Mouse (Mus musculus): ENCODE data around the gene Senp7.

The Senp7 gene

DNA sequence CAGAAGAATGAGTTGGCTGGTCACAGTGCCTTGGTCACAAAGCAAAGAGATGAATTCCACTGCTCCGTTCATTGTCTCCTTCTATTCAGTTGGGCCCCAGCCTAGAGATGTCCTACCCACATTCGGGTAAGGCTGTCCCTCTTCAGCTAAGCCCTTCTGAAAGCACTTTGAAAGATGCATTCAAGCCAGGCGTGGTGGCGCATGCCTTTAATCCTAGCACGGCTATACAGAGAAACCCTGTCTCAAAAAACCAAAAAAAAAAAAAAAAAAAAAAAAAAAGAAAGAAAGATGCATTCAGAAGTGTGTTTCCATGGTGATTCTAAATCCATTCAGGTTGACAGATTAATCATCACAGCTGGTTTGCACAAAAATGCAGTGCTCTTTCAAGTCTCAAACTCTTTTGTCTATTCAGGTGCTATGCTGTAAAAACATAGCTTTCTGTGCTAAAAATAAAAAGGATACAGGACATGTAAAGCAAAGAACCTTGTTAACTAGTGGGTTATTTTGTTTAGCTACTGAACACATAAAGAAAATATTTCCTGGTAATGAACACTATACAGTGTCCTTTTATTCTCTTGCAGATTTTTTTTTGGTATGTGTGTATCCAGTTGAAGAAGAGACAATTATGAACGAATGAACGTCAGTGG lies 8.9 kb downstream of the Senp7 start:
- TF ChIP-seq GATA4 (IDR thresholded peaks at IDR 0.05; ENCODE audit: insufficient replicate concordance, low read length), result no peak

DNA sequence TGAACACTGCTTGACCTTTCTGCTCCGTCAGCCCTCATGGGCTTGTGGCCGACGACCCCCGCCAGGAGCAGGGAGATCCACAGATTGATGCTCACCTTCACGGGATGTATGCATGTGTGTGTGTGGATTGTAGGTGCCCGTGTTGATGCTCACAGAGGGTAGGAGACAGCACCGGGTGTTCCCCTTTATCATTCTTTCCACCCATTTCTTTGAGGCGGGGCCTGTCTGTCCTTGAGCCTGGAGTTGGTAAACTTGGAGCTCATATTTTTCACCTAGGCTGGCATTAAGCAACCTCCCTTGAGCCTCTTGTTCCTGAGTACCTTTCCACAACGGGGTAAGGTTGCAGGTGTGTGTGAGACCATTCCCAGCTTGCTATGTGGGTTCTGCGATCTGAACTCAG lies 10.0 kb downstream of the Senp7 start:
- no peak for TF ChIP-seq GATA4 (IDR thresholded peaks at IDR 0.05; ENCODE audit: insufficient replicate concordance, low read length)

DNA sequence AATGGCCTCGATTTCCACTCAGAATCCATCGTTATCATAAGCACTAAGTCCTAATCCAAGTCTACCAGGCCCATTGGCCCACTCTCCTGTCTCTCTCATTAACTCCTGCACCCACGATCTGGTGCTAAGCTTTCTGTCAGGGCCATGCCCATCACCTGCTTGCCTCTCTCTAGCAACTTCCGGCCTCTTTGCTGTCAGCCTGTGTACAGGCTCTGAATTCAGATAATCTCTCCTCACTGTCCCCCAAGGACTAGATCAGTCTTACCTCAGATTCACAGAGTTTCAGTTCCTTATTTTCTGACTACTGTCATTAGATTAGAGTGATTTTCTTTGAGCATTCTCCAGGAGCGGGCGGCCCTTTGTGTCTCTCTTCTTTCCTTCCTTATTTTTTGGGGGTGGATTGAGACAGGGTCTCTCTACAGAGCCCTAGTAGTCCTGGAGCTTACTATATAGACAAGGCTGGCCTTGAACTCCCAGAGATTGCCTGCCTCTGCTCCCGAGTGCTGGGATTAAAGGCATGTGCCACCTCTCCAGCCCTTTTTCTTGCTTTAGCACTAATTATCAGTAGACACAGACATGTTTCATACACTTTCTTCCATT lies 14.0 kb downstream of the Senp7 start:
- no peak for TF ChIP-seq GATA4 (IDR thresholded peaks at IDR 0.05; ENCODE audit: insufficient replicate concordance, low read length)

DNA sequence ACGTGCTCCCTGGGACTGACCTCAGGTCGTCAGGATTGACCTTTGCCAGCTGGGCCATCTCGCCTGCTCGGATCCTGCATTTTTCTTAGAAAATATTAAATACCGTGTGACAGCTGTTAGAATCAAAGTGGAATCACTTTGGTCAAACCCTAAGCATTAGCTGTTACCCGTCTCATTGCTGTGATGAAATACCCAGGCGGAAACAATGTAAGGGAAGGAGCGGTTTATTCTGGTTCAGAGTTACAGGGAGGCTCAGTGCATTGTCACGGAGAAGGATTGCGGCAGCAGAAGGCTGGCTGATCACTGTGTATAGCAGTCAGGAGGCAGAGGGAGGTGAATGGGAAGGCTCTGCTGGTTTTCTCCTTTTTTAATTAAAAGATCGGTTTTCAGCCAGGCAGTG lies 14.8 kb downstream of the Senp7 start:
- no peak for TF ChIP-seq GATA4 (IDR thresholded peaks at IDR 0.05; ENCODE audit: insufficient replicate concordance, low read length)

DNA sequence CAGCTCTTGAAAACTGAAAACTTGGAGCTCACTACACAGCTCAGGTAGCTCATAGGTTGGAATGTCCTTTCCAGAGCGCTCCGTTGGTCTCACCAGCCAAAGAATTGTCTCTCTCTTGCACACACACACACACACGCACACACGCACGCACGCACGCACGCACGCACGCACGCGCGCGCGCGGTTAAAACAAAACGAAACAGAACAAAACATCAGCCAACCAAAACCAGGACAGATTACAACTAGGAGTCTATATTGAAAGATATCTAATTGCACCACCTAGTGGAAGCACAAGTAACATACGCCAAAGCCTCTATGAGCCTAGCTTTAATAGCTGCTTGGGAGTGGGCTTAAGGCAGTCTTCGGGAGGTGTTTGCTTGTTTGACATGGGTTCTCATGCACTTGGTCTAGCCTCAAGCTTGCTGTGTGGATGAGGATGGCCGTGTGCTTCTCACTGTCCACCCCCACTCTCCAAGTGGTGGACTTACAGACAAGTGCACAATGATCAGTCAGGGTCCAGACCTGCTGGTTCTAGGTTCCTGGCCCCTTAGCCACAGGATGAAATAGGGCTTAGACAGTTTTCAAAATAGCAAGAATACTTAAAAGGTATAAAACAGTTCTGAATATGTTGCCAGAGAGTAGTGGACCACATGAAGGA lies 16.3 kb downstream of the Senp7 start:
- TF ChIP-seq GATA4 (IDR thresholded peaks at IDR 0.05; ENCODE audit: insufficient replicate concordance, low read length), result peak; percentile 39; the same call in 1 of the 2 replicates

DNA sequence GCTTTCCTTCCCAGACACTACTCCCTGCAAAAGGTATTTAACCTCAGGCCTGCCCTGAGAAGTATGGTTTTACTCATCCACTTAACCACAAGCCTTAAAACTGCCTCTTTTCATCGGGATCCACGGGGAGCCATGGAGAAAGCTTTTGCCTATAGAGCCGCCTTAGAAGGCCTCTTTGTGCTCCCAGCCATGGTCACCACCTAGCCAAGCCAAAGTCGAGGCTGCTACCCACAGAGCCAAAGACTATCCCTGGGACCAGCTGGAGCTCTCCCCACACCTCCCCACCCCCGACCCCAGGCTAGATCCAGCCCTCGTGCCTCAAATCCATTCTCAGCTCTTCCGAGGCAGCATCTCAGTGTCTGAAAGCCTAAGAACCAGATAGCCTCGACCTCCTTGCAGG lies 18.0 kb downstream of the Senp7 start:
- no peak for TF ChIP-seq GATA4 (IDR thresholded peaks at IDR 0.05; ENCODE audit: insufficient replicate concordance, low read length)

DNA sequence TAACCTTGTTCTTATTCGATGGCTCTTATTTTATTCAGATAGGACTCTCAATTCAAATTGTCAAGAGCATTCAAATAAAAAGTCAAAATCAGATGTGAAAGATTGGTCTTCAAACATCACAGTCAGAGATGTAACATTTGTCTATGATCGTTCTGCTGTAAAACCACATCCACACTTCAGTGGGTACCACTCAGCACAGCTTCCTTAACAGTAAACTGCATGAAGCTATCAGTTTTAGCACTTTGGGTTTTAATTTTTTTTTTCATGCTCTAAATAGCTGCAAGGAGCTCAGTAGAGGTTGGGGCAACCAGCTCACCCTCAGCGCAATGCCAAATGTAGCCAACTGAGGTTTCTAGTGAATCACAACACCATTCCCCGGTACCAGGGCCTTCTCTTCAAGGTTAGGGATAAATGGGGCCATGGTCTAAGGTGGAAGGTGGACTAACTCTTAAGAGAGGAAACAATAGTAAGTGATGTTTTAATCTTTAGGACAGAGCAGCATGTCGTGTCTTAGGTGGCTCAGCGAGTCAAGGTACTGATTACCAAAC lies 20.5 kb downstream of the Senp7 start:
- TF ChIP-seq GATA4 (IDR thresholded peaks at IDR 0.05; ENCODE audit: insufficient replicate concordance, low read length), result no peak

DNA sequence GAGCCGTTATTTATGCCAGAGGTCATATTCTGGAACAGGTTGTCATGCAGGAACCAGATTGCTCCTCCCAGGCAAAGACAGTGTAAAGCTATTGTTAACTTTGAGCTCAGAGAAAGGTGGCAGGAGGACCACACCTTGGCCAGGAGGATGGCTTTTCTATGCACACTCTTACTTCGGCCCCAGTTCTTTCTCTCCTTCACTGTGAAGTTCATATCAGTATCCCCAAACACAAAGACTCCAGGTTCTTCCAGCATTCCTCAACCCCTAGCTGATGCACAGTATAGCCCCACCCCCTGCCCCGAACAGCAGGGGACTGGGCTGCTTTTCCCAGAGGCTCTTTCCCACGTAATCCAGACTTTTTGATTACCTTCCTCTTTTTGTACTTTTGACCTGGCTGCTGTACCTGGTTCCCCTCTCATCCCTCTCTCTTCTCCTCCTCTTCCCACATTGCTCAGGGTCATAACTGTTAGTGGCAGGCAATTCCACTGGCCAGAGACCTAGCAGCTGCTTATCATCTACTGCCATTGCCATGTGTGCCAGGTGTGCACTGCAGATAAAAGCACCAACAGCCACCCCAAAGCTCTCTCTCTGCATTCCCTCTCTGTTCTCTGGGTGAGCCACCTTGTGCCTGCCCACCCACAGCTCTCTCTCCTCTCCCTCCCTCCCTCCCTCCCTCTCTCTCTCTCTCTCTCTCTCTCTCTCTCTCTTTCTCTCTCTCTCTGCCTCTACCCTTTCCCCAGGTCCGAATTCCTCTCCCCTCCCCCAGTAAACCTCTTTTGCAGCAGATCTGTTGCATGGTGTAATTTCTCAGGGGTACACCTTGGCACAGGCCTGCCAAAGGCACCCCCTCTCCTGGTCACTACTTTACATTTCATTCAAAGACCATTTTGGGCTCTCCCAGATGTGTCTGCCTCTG lies 23.4 kb downstream of the Senp7 start:
- no peak for TF ChIP-seq GATA4 (IDR thresholded peaks at IDR 0.05; ENCODE audit: insufficient replicate concordance, low read length)

DNA sequence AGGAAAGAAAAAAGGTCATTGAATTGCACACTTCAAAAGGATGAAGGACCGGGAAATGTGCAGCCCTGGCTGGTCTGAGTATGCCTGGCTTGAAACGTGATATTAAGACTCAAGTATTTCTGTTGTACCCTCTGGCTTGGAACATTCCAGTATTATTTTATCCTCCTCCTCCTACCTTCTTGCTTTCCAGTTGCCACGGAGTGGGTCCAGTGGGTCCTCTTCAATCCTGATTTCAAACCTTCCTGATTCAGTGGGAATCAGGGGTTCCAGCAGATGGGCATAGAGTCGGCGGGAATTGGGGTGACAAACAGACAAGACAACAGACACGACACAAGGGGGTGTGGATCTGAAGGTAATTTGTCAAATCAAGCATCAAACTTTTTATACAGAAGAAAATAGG lies 24.4 kb downstream of the Senp7 start:
- TF ChIP-seq GATA4 (IDR thresholded peaks at IDR 0.05; ENCODE audit: insufficient replicate concordance, low read length), result no peak

DNA sequence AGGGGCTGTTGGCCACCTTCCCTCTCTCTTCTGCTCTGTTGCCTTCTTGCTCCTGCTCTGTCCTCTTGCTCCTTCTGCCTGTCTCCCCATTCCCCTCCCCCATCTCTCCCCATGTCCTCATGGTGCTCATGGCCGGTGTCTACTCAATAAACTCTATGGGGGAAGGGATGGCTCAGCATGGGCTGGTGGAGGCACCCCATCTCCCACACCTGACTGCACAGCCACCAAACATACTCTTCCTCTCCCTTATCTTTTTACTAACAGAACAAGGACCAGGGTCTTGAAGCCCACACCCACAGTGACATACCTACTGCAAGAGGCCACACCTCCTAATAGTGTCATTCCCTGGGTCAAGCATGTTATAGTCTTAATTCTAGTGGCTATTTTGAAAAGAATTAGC lies 26.0 kb downstream of the Senp7 start:
- TF ChIP-seq GATA4 (IDR thresholded peaks at IDR 0.05; ENCODE audit: insufficient replicate concordance, low read length), result no peak

DNA sequence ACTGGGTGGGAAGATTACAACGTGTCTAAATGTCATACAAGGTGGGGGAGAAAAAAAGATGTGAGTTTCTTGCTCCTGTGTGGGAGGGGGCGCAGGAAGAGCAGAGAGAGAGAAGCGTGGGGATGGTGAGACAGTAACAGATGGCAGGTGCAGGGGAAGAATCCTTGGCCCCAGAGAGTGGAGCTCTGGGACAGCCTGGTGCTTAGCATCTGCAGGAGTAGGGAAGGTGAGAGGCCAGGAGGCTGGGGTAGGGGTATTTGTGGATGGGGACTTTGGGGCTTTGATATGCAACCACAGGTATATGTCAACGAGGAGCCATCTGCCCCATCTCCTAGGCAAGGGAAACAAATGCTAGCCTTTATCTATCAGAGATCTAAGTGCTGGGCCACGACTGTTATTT lies 26.4 kb downstream of the Senp7 start:
- TF ChIP-seq GATA4 (IDR thresholded peaks at IDR 0.05; ENCODE audit: insufficient replicate concordance, low read length), result no peak

DNA sequence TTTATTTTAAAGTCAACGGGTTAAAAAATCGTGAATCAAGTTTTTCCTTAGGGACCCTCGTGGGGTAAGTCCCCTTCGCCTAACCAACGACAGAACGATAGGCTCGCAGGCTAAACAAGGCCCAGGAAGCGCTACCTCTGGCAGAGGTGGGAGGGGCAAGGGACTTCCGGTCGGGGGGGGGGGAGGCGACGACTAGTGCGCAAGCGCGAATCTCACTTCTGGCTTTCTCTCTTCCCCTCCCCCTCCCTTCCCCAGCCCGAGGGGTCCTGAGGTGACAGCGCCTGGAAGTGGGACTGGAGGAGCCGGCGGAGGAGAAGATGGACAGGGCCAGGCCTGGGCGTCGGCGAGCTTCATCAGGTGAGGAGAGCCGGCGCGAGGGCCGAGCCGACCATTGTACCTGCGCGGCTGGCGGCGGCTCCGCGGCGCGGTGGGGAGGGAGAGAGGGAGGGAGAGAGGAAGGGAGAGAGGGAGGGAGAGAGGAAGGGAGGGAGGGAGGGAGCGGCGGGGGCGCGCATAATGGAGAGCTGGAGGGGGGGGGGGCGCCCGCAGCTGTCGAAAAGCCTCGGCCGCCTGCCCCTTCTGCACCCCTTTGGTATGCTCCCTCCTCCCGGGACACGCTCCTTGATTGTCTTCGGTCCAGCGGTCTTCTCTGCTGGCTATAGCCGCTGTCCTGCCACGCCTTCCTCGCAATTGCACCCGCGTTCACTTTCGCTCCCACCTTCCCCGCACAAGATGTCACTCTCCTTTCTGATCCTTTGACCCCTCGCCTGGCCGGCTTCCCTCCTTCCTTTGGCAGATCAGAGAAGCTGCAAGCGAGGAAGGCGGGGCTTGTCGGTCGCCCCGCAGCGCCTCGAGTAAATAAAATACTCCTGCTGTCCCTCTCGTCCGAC lies 27.3 kb downstream of the Senp7 start:
- TF ChIP-seq GATA4 (IDR thresholded peaks at IDR 0.05; ENCODE audit: insufficient replicate concordance, low read length), result no peak

DNA sequence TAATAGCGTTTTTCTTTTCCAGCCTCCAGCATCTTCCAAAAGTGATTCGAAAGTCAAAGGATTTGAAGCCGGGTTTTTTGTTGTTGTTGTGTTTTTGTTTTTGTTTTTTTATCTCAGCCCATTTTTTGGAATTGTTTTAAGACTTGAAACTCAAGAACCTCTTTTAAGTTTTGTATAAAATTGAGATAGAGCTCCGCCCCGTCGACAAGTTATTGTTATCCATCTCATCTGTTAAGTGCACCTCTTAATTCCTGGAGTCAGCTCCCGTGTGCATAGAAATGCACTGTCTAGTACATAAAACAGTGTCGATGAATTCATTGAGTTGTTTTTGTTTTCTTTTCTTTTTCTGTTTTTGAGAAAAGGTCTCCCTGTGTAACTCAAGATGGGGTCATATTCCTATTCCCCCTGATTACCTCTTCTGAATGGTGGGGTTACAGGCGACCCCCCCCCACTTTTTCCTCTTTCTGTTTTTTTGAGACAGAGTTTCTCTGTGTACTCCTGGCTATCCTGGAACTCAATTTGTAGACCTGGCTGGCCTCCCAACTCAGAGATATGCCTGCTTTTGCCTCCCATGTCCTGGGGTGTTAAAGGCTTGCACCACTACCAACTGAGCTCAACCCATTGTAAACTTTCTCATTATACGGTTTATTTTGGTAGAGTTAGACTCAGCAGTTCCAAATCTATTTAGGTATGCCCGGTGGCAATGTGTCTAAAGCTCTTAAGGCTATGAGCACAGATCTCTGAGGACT lies 28.2 kb downstream of the Senp7 start:
- no peak for TF ChIP-seq GATA4 (IDR thresholded peaks at IDR 0.05; ENCODE audit: insufficient replicate concordance, low read length)

DNA sequence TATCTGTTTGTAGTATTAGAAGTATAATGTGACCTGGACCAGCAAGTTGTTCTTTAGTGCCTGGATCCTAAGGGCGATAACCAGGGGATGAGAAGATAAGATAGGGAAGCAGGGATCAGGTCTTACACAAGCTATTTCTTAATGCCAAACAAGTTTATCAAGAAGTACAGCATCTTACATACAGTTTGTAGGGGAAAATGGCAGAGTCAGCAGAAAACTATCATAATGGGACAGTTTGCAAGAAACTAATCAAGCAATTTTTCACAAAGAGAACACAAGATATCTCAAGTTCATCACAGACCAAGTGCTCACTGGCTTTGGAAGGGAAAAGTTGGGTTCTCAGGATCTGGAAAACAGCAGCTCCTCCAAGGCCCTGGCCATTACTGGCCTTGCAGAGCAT lies 31.3 kb downstream of the Senp7 start:
- TF ChIP-seq GATA4 (IDR thresholded peaks at IDR 0.05; ENCODE audit: insufficient replicate concordance, low read length), result no peak

All from liver, adult (tissue).